Mouse (Mus musculus): Measurements from ENCODE around the gene Suclg1.

DNA sequence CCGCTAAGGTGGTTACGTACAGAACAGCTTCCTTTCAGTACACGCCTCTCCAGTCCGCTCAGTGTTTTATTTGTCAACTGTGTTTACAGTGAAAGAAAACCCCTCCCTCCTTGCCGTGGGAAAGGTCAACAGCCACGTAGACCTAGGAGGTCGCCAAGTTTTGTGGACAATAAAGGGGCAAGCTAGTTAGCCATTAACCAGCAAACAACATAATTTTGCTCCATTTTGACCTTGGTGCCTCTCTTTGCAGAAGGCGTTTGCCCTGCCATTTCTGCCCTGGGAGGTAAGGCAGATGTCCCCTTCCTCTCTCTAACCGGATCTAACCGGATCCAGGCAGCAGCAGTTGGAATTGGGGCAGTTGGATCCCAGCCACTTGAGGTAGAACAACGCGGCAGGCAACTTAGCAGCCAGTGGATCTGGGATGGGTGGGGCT, 16.0 kb upstream of the Suclg1 start:
- TF ChIP-seq CTCF (IDR thresholded peaks at IDR 0.05; ENCODE audit: low read depth, low read length) (no peak), TAL1 (conservative IDR thresholded peaks at IDR 0.05; ENCODE audit: low read depth, low read length) (no peak), GATA1 (IDR thresholded peaks at IDR 0.05; ENCODE audit: borderline replicate concordance, low read length) (no peak), POLR2AphosphoS5 (IDR thresholded peaks at IDR 0.05; ENCODE audit: insufficient replicate concordance, low read depth, low read length) (no peak), GATA2 (IDR thresholded peaks at IDR 0.05; ENCODE audit: borderline replicate concordance, low read depth, low read length) (no peak)

Measured in G1E (cell line).